10 mouse cellular contexts compared by ENCODE assay signal in the genomic region with DNA sequence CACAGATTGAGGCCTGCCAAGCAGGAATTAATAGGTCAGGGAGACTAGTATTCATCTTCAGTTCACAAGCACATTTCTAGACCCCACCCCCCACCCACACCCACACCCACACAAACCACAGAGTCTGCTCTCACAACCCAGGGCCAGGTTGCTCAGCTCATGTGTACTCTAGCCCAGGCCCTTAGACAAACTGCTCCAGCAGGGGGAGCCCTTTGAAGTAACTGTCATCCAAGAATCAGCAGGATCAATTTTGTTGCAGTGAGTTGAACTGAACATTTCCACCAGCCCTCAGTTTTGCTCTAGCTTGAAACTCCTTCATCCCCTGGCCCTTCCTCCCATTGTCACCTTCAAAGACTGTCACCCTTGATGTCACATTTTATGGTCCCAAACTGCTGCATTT.
A peak's percentile ranks its signal among the peaks of the same experiment; 100 is the strongest.
DNase-seq lines count a peak whose midpoint lies in the region; ATAC-seq and TF ChIP-seq lines count a peak whose summit lies in the region.
"Had no signal": no experiment of that assay in that cellular context is flagged by ENCODE, and none has a peak within 500 bp of the region (broad histone marks: within the 10 kb centered on the region; RNA-seq: fewer than 3 reads in every experiment).

No protein-coding gene starts in this region.

- H3K9me3 ChIP-seq in midbrain, embryonic 11.5 days (ENCODE audit: control insufficient read depth, low read length) = no peaks in the 10 kb centered on the region
- no peaks in the 10 kb centered on the region for H3K9me3 ChIP-seq in midbrain, embryonic 13.5 days
- H3K9me3 ChIP-seq: limb, embryonic 12.5 days had no signal

- H3K36me3 ChIP-seq in midbrain, embryonic 11.5 days (ENCODE audit: control insufficient read depth, insufficient read depth, low read length) = no peaks in the 10 kb centered on the region
- no peaks in the 10 kb centered on the region for H3K36me3 ChIP-seq in midbrain, embryonic 13.5 days
- H3K36me3 ChIP-seq: limb, embryonic 12.5 days had no signal

- no peaks in the 10 kb centered on the region for H3K27me3 ChIP-seq in midbrain, embryonic 11.5 days (ENCODE audit: control insufficient read depth, insufficient read depth, low read length)
- H3K27me3 ChIP-seq in midbrain, embryonic 13.5 days = no peaks in the 10 kb centered on the region
- H3K27me3 ChIP-seq: limb, embryonic 12.5 days had no signal

- no peak overlapping the region for H3K4me3 ChIP-seq in midbrain, embryonic 11.5 days (ENCODE audit: low read depth, low read length)
- H3K4me3 ChIP-seq in midbrain, embryonic 13.5 days (replicated peaks) = no peak overlapping the region
- no peak overlapping the region for H3K4me3 ChIP-seq in lung, adult 2 months (replicated peaks; ENCODE audit: extremely low read depth, low read depth, low read length)
- H3K4me3 ChIP-seq: erythroblast, embryonic 14.5 days; limb, embryonic 12.5 days had no signal

- no peaks in the 10 kb centered on the region for H3K4me1 ChIP-seq in midbrain, embryonic 11.5 days (ENCODE audit: control insufficient read depth, insufficient read depth, low read length)
- 0 out of 2 replicates have a peak, but pooled peaks cover 3% of the 10 kb centered on the region for H3K4me1 ChIP-seq in midbrain, embryonic 13.5 days (replicated peaks)
- H3K4me1 ChIP-seq in lung, adult 2 months (ENCODE audit: control insufficient read depth, insufficient read depth, low read length) = no peaks in the 10 kb centered on the region
- H3K4me1 ChIP-seq: limb, embryonic 12.5 days had no signal

- ATAC-seq in midbrain, embryonic 11.5 days (ENCODE audit: low FRiP score) = no peak
- no peak for ATAC-seq in midbrain, embryonic 13.5 days

- H3K9ac ChIP-seq in midbrain, embryonic 11.5 days (ENCODE audit: low read length) = no peak overlapping the region
- no peak overlapping the region for H3K9ac ChIP-seq in midbrain, embryonic 13.5 days (replicated peaks)
- H3K9ac ChIP-seq: limb, embryonic 12.5 days had no signal

- H3K27ac ChIP-seq in midbrain, embryonic 11.5 days (ENCODE audit: low read depth, low read length) = no peak overlapping the region
- no peak overlapping the region for H3K27ac ChIP-seq in midbrain, embryonic 13.5 days
- H3K27ac ChIP-seq: limb, embryonic 12.5 days had no signal

- H3K4me2 ChIP-seq in midbrain, embryonic 11.5 days = no peak overlapping the region
- no peak overlapping the region for H3K4me2 ChIP-seq in midbrain, embryonic 13.5 days (replicated peaks)
- H3K4me2 ChIP-seq: limb, embryonic 12.5 days had no signal

- DNase-seq in cerebellum, adult 18-20 months = peak; percentile 59
- DNase-seq in cerebellum, adult 11-12 months = no peak
- DNase-seq in midbrain, embryonic 11.5 days (ENCODE audit: low spot score, missing footprints) = peak; percentile 93
- peak; percentile 61 to 75 for DNase-seq in cerebellum, postnatal 25 days
- peak; percentile 33 to 49 for DNase-seq in heart, postnatal 10 days
- DNase-seq in lung, adult 2 months = peak; percentile 33
- DNase-seq in adipocyte (ENCODE audit: low spot score) = no peak

- intact Hi-C loops in heart, postnatal 10 days (cut with DNase I) = loop anchor here (2.0 kb wide), 1 partner anchor 229 kb away; no protein-coding TSS in a partner anchor

- peak; percentile 34; the same call in 1 of the 2 replicates for TF ChIP-seq CTCF in lung, adult 2 months (IDR thresholded peaks at IDR 0.05; ENCODE audit: insufficient read depth, low read length)

- TF ChIP-seq POLR2A in lung, adult 2 months (IDR thresholded peaks at IDR 0.05; ENCODE audit: borderline replicate concordance, extremely low read depth, low read depth, low read length) = no peak

Comparison
In these comparisons a context has a peak if more than half of its experiments do, and no peak if none do; other contexts are left out.
1. DNase-seq: peak in cerebellum, adult 18-20 months (2 of 2), midbrain, embryonic 11.5 days (single experiment), cerebellum, postnatal 25 days (2 of 2), heart, postnatal 10 days (2 of 2) and lung, adult 2 months (single experiment); none in cerebellum, adult 11-12 months (single experiment) and adipocyte (single experiment).